Mouse (Mus musculus) CH12.LX (cell line): Measurements from ENCODE around the gene Kcmf1.

ENCODE experiments used
- CHD1 ChIP-seq: IDR thresholded peaks from 2 replicates; pipeline ENCODE4 v1.6.1; 2012; ENCODE audit warnings: low read depth, low read length, improper control_type of control experiment, inconsistent platforms
- CTCF ChIP-seq, 2 experiments: IDR thresholded peaks in 1 of 2; conservative IDR thresholded peaks in 1 of 2; 2 replicates each; pipeline ENCODE4 v1.5.1; 2011 to 2012; ENCODE audit warnings: low read depth in 2 of 2, low read length in 2 of 2, improper control_type of control experiment in 1 of 2, inconsistent platforms in 1 of 2, mild to moderate bottlenecking in 1 of 2, moderate library complexity in 1 of 2
- E2F4 ChIP-seq: IDR thresholded peaks from 2 replicates; pipeline ENCODE4 v1.6.1; 2011; ENCODE audit warnings: low read depth, low read length, improper control_type of control experiment; ENCODE audit not compliant: insufficient replicate concordance
- EP300 ChIP-seq: IDR thresholded peaks from 2 replicates; pipeline ENCODE4 v1.6.1; 2011; ENCODE audit warnings: low read length, improper control_type of control experiment
- HCFC1 ChIP-seq: IDR thresholded peaks from 2 replicates; pipeline ENCODE4 v1.6.1; 2012; ENCODE audit warnings: low read depth, mild to moderate bottlenecking, inconsistent platforms, low read length, improper control_type of control experiment
- MAZ ChIP-seq: IDR thresholded peaks from 2 replicates; pipeline ENCODE4 v1.6.1; 2012; ENCODE audit warnings: low read depth, mild to moderate bottlenecking, inconsistent platforms, low read length, improper control_type of control experiment, moderate library complexity
- NRF1 ChIP-seq: IDR thresholded peaks from 2 replicates; pipeline ENCODE4 v1.6.1; 2014; ENCODE audit warnings: low read depth, mild to moderate bottlenecking, inconsistent platforms, low read length, improper control_type of control experiment, moderate library complexity
- PAX5 ChIP-seq: IDR thresholded peaks from 2 replicates; pipeline ENCODE4 v1.6.1; 2012; ENCODE audit warnings: low read length, inconsistent platforms, mixed read lengths
- POLR2A ChIP-seq: IDR thresholded peaks from 2 replicates; pipeline ENCODE4 v1.6.1; 2011; ENCODE audit warnings: low read depth, mild to moderate bottlenecking, improper control_type of control experiment, low read length
- SMC3 ChIP-seq: IDR thresholded peaks from 2 replicates; pipeline ENCODE4 v1.6.1; 2011; ENCODE audit warnings: low read depth, low read length, improper control_type of control experiment
- TCF12 ChIP-seq: IDR thresholded peaks from 2 replicates; pipeline ENCODE4 v1.6.1; 2014; ENCODE audit warnings: low read depth, mild to moderate bottlenecking, inconsistent platforms, low read length, improper control_type of control experiment
- UBTF ChIP-seq: IDR thresholded peaks from 2 replicates; pipeline ENCODE4 v1.6.1; 2012; ENCODE audit warnings: low read depth, mild to moderate bottlenecking, inconsistent platforms, low read length, improper control_type of control experiment, moderate library complexity
- ZC3H11A ChIP-seq: IDR thresholded peaks from 2 replicates; pipeline ENCODE4 v1.6.1; 2012; ENCODE audit warnings: low read depth, mild to moderate bottlenecking, inconsistent platforms, low read length, improper control_type of control experiment

DNA sequence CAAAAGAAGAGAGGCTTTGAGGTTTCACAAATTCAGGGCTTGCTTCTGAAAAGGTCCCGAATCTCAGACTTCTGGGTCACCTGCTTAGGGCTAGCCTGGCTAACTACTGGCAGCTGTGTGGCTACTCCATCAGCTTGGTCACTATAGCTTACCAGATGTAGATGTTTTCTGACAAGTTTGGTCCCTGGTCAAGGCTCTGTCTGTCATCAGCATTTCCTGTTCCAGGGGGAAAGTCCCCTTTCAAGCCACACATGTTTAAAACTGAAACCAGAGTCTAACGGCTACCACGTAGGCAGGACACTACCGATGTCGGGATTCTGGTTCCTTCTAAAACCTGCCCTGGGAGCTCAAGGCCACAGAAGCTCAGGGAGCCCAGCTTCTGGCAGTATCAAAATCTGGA lies 38.1 kb upstream of the Kcmf1 start:
- TF ChIP-seq CTCF (conservative IDR thresholded peaks at IDR 0.05 in 1 of 2, IDR thresholded peaks at IDR 0.05 in 1 of 2; ENCODE audit: low read depth in 2 of 2, low read length in 2 of 2), result no peak
- TF ChIP-seq E2F4, result no peak
- TF ChIP-seq ZC3H11A, result no peak
- no peak for TF ChIP-seq UBTF
- no peak for TF ChIP-seq HCFC1
- peak; percentile 6; the same call in 1 of the 2 replicates for TF ChIP-seq SMC3
- TF ChIP-seq CHD1, result no peak
- no peak for TF ChIP-seq MAZ
- TF ChIP-seq NRF1, result no peak
- peak; percentile 89 for TF ChIP-seq EP300
- TF ChIP-seq POLR2A, result peak; percentile 54; the same call in 1 of the 2 replicates
- no peak for TF ChIP-seq PAX5
- TF ChIP-seq TCF12, result peak; percentile 89
